Mouse (Mus musculus) intestine, embryonic 15.5 days (tissue): ENCODE measurements at regions not wholly inside any gene's neighbourhood (a gene's known extent, or its start where the extent isn't known, plus 50 kb on each side); places are given as distances from the start of the nearest gene placed in this dataset.

Source experiments
- ATAC-seq: fragments of 200-750 bp; cut with Nextera tagmentation; 2 replicates; pipeline ENCODE4 v1.8.0; 2017; ENCODE audit warnings: moderate TSS enrichment, moderate library complexity
- H3K27ac ChIP-seq: fragments of 300-500 bp; sonication (generic); 2 replicates; pipeline ENCODE4 v1.5.1; 2015; ENCODE audit warnings: mild to moderate bottlenecking, inconsistent platforms
- H3K27me3 ChIP-seq: fragments of 300-500 bp; sonication (generic); replicated peaks from 2 replicates; pipeline ENCODE4 v1.6.1; 2015; ENCODE audit warnings: inconsistent platforms
- H3K36me3 ChIP-seq: fragments of 300-500 bp; sonication (generic); 2 replicates; pipeline ENCODE4 v1.6.1; 2015; ENCODE audit warnings: inconsistent platforms
- H3K4me1 ChIP-seq: fragments of 300-500 bp; sonication (generic); replicated peaks from 2 replicates; pipeline ENCODE4 v1.6.1; 2015; ENCODE audit warnings: inconsistent platforms
- H3K4me2 ChIP-seq: fragments of 300-500 bp; sonication (generic); replicated peaks from 2 replicates; pipeline ENCODE4 v1.6.1; 2015; ENCODE audit warnings: mild to moderate bottlenecking, inconsistent platforms
- H3K4me3 ChIP-seq: fragments of 300-500 bp; sonication (generic); replicated peaks from 2 replicates; pipeline ENCODE4 v1.5.1; 2015; ENCODE audit warnings: inconsistent platforms
- H3K9ac ChIP-seq: fragments of 300-500 bp; sonication (generic); 2 replicates; pipeline ENCODE4 v1.6.1; 2015; ENCODE audit warnings: inconsistent platforms
- H3K9me3 ChIP-seq: fragments of 300-500 bp; sonication (generic); 2 replicates; pipeline ENCODE4 v1.6.1; 2016; ENCODE audit warnings: inconsistent platforms
- WGBS: fragments of 180-500 bp; shearing (Covaris S2); methylation state at CpG from one replicate; pipeline ENCODE4 v1.1.7; 2015; 5-methylcytosine and 5-hydroxymethylcytosine counted together

GRCm38 (mm10) chr3:41368351-41369101 lies 187.0 kb upstream of the Jade1 start:
- no peaks in the 10 kb centered on the region for H3K9me3 ChIP-seq
- no peaks in the 10 kb centered on the region for H3K36me3 ChIP-seq
- no peak overlapping the region for H3K4me3 ChIP-seq
- H3K4me1 ChIP-seq, result no peaks in the 10 kb centered on the region; the same call in 1 of the 2 replicates
- no peak overlapping the region for H3K4me2 ChIP-seq
- H3K9ac ChIP-seq, result no peak overlapping the region
- WGBS, result 69% methylated on average over 7 of the region's 7 CpGs
- peak; percentile 55; the same call in 1 of the 2 replicates for ATAC-seq
- no peak overlapping the region for H3K27ac ChIP-seq
- H3K27me3 ChIP-seq, result no peaks in the 10 kb centered on the region

- no peak for ATAC-seq
- Histone ChIP-seq H3K36me3 (no peaks in the 10 kb centered on the region), H3K27ac (no peak overlapping the region), H3K4me1 (no peaks in the 10 kb centered on the region), H3K27me3 (no peaks in the 10 kb centered on the region), H3K9ac (no peak overlapping the region), H3K9me3 (no peaks in the 10 kb centered on the region), H3K4me3 (no peak overlapping the region), H3K4me2 (no peak overlapping the region)
- WGBS, result 77% methylated on average over 4 of the region's 4 CpGs
These were observed 188.8 kb upstream of the Jade1 start for GRCm38 (mm10) chr3:41366764-41367163.

GRCm38 (mm10) chr3:41366264-41366663 lies 189.3 kb upstream of the Jade1 start:
- H3K4me3 ChIP-seq, result no peak overlapping the region
- no peak overlapping the region for H3K4me2 ChIP-seq
- H3K27ac ChIP-seq, result no peak overlapping the region
- H3K9ac ChIP-seq, result no peak overlapping the region
- no peaks in the 10 kb centered on the region for H3K4me1 ChIP-seq
- ATAC-seq, result no peak
- H3K9me3 ChIP-seq, result no peaks in the 10 kb centered on the region
- WGBS, result 64% methylated on average over 9 of the region's 9 CpGs
- H3K36me3 ChIP-seq, result no peaks in the 10 kb centered on the region
- H3K27me3 ChIP-seq, result no peaks in the 10 kb centered on the region

- no peak for ATAC-seq
- WGBS, result 66% methylated on average over 8 of the region's 8 CpGs
- Histone ChIP-seq H3K9ac (no peak overlapping the region), H3K9me3 (no peaks in the 10 kb centered on the region), H3K4me2 (no peak overlapping the region), H3K4me3 (no peak overlapping the region), H3K27ac (no peak overlapping the region), H3K4me1 (0 out of 2 replicates have a peak, but pooled peaks cover 1% of the 10 kb centered on the region), H3K27me3 (no peaks in the 10 kb centered on the region), H3K36me3 (no peaks in the 10 kb centered on the region)
These were observed 190.2 kb upstream of the Jade1 start for GRCm38 (mm10) chr3:41365145-41365830.

- ATAC-seq, result no peak
- H3K36me3 ChIP-seq, result no peaks in the 10 kb centered on the region
- WGBS, result 91% methylated on average over 3 of the region's 3 CpGs
These were observed 191.6 kb upstream of the Jade1 start for GRCm38 (mm10) chr3:41363947-41364346.

GRCm38 (mm10) chr3:41360231-41360630 lies 195.3 kb upstream of the Jade1 start:
- no peak for ATAC-seq
- Histone ChIP-seq H3K27me3 (no peaks in the 10 kb centered on the region), H3K9me3 (no peaks in the 10 kb centered on the region), H3K4me3 (no peak overlapping the region), H3K36me3 (no peaks in the 10 kb centered on the region), H3K9ac (no peak overlapping the region), H3K4me2 (no peak overlapping the region), H3K4me1 (0 out of 2 replicates have a peak, but pooled peaks cover 2% of the 10 kb centered on the region), H3K27ac (no peak overlapping the region)
- 51% methylated on average over 5 of the region's 5 CpGs for WGBS

More at GRCm38 (mm10) chr3:41363947-41364346, 191.6 kb upstream of the Jade1 start:
- Histone ChIP-seq H3K27ac (no peak overlapping the region), H3K4me3 (no peak overlapping the region), H3K4me2 (no peak overlapping the region), H3K27me3 (no peaks in the 10 kb centered on the region), H3K9me3 (no peaks in the 10 kb centered on the region), H3K9ac (no peak overlapping the region), H3K4me1 (0 out of 2 replicates have a peak, but pooled peaks cover 2% of the 10 kb centered on the region)

- H3K36me3 ChIP-seq, result no peaks in the 10 kb centered on the region
- no peak overlapping the region for H3K9ac ChIP-seq
- 53% methylated on average over 4 of the region's 4 CpGs for WGBS
- H3K4me3 ChIP-seq, result no peak overlapping the region
- no peaks in the 10 kb centered on the region for H3K9me3 ChIP-seq
- no peak for ATAC-seq
- no peaks in the 10 kb centered on the region for H3K27me3 ChIP-seq
- H3K27ac ChIP-seq, result no peak overlapping the region
- 0 out of 2 replicates have a peak, but pooled peaks cover 2% of the 10 kb centered on the region for H3K4me1 ChIP-seq
- no peak overlapping the region for H3K4me2 ChIP-seq
These were observed 196.1 kb upstream of the Jade1 start for GRCm38 (mm10) chr3:41359458-41359857.

- ATAC-seq, result no peak
- no peaks in the 10 kb centered on the region for H3K27me3 ChIP-seq
- no peaks in the 10 kb centered on the region for H3K4me1 ChIP-seq
- no peak overlapping the region for H3K9ac ChIP-seq
- no peak overlapping the region for H3K4me3 ChIP-seq
- H3K9me3 ChIP-seq, result no peaks in the 10 kb centered on the region
- H3K36me3 ChIP-seq, result no peaks in the 10 kb centered on the region
- H3K27ac ChIP-seq, result no peak overlapping the region
- WGBS, result 24% methylated on average over 2 of the region's 2 CpGs
- no peak overlapping the region for H3K4me2 ChIP-seq
These were observed 202.5 kb upstream of the Jade1 start for GRCm38 (mm10) chr3:41353021-41353420.

- Histone ChIP-seq H3K27ac (no peak overlapping the region), H3K36me3 (no peaks in the 10 kb centered on the region), H3K9me3 (no peaks in the 10 kb centered on the region), H3K4me3 (no peak overlapping the region), H3K9ac (no peak overlapping the region), H3K4me1 (no peaks in the 10 kb centered on the region), H3K27me3 (no peaks in the 10 kb centered on the region), H3K4me2 (no peak overlapping the region)
- WGBS, result 91% methylated on average over 4 of the region's 4 CpGs
- no peak for ATAC-seq
These were observed 203.7 kb upstream of the Jade1 start for GRCm38 (mm10) chr3:41351786-41352185.

- H3K9me3 ChIP-seq, result no peaks in the 10 kb centered on the region
- no peaks in the 10 kb centered on the region for H3K4me1 ChIP-seq
- no peak overlapping the region for H3K9ac ChIP-seq
- no peaks in the 10 kb centered on the region for H3K27me3 ChIP-seq
- H3K4me2 ChIP-seq, result no peak overlapping the region
- ATAC-seq, result no peak
- WGBS, result 94% methylated on average over 8 of the region's 8 CpGs
- H3K36me3 ChIP-seq, result no peaks in the 10 kb centered on the region
- H3K4me3 ChIP-seq, result no peak overlapping the region
- no peak overlapping the region for H3K27ac ChIP-seq
These were observed 204.3 kb upstream of the Jade1 start for GRCm38 (mm10) chr3:41351091-41351685.

- Histone ChIP-seq H3K9ac (no peak overlapping the region), H3K4me3 (no peak overlapping the region), H3K27me3 (no peaks in the 10 kb centered on the region), H3K4me2 (no peak overlapping the region), H3K36me3 (no peaks in the 10 kb centered on the region), H3K9me3 (no peaks in the 10 kb centered on the region), H3K27ac (no peak overlapping the region), H3K4me1 (no peaks in the 10 kb centered on the region)
- WGBS, result 76% methylated on average over 3 of the region's 3 CpGs
- ATAC-seq, result no peak
These were observed 205.2 kb upstream of the Jade1 start for GRCm38 (mm10) chr3:41350331-41350730.

- no peaks in the 10 kb centered on the region for H3K9me3 ChIP-seq
- H3K36me3 ChIP-seq, result no peaks in the 10 kb centered on the region
- H3K4me1 ChIP-seq, result no peaks in the 10 kb centered on the region
- H3K4me3 ChIP-seq, result no peak overlapping the region
- no peak for ATAC-seq
- no peak overlapping the region for H3K9ac ChIP-seq
- no peak overlapping the region for H3K27ac ChIP-seq
- H3K4me2 ChIP-seq, result no peak overlapping the region
- H3K27me3 ChIP-seq, result no peaks in the 10 kb centered on the region
- WGBS, result 85% methylated on average over 1 of the region's 1 CpGs
These were observed 206.7 kb upstream of the Jade1 start for GRCm38 (mm10) chr3:41348795-41349194.
